Mouse (Mus musculus) liver, embryonic 11.5 days (tissue): ENCODE measurements around the gene Pfn4. TPM values are rescaled to one million over a fixed set of nuclear protein-coding genes. Genes with fewer than 3 reads are reported as not detected.
"Not testable (repeated sequence)": the region's sequence is repeated elsewhere in the genome, so short reads cannot be mapped to it uniquely, and the experiment has no call there.

Experiments
- ATAC-seq: fragments of 200-750 bp; cut with Nextera tagmentation; replicated peaks from 2 replicates; pipeline ENCODE4 v1.8.0; 2017; ENCODE audit warnings: moderate number of reproducible peaks, mild to moderate bottlenecking, moderate TSS enrichment, moderate library complexity; ENCODE audit not compliant: low FRiP score
- DNase-seq: peaks from one replicate; pipeline ENCODE4 v3.0.0-alpha.2; 2017; ENCODE audit warnings: low spot score
- H3K27ac ChIP-seq: fragments of 300-500 bp; sonication (generic); 2 replicates; pipeline ENCODE4 v1.5.1; 2014; ENCODE audit warnings: mild to moderate bottlenecking, low read depth, low read length, control low read depth
- H3K27me3 ChIP-seq: fragments of 300-500 bp; sonication (generic); replicated peaks from 2 replicates; pipeline ENCODE4 v1.6.1; 2014; ENCODE audit warnings: low read length, mixed read lengths; ENCODE audit not compliant: control insufficient read depth, insufficient read depth
- H3K36me3 ChIP-seq: fragments of 300-500 bp; sonication (generic); 2 replicates; pipeline ENCODE4 v1.6.1; 2014; ENCODE audit warnings: mild to moderate bottlenecking, low read length, moderate library complexity, mixed read lengths; ENCODE audit not compliant: control insufficient read depth, insufficient read depth
- H3K4me1 ChIP-seq: fragments of 300-500 bp; sonication (generic); replicated peaks from 2 replicates; pipeline ENCODE4 v1.6.1; 2014; ENCODE audit warnings: low read length, mixed read lengths; ENCODE audit not compliant: control insufficient read depth, insufficient read depth
- H3K4me2 ChIP-seq: fragments of 300-500 bp; sonication (generic); 2 replicates; pipeline ENCODE4 v1.6.1; 2014; ENCODE audit warnings: mild to moderate bottlenecking, control low read depth, moderate library complexity
- H3K4me3 ChIP-seq: fragments of 300-500 bp; sonication (generic); 2 replicates; pipeline ENCODE4 v1.5.1; 2014; ENCODE audit warnings: low read depth, low read length, control low read depth
- H3K9ac ChIP-seq: fragments of 300-500 bp; sonication (generic); 2 replicates; pipeline ENCODE4 v1.6.1; 2014; ENCODE audit warnings: low read depth, low read length, control low read depth
- H3K9me3 ChIP-seq: fragments of 300-500 bp; sonication (generic); 2 replicates; pipeline ENCODE4 v1.6.1; 2016; ENCODE audit warnings: low read length, inconsistent platforms, mixed read lengths; ENCODE audit not compliant: control insufficient read depth
- WGBS: fragments of 180-500 bp; shearing (Covaris S2); extraction: QIAGEN DNeasy Blood & Tissue Kit; methylation state at CpG from one replicate; pipeline ENCODE4 v1.1.7; 2014; 5-methylcytosine and 5-hydroxymethylcytosine counted together
- polyA plus RNA-seq: library from polyadenylated mRNA; unstranded; fragments of >200 nt; fragmentation: Nextera tagmentation; extraction: Ambion mirVana; gene quantifications from 2 replicates; pipeline ENCODE4 v1.2.1, GENCODE M21; 2014

Gene Pfn4
- polyA plus RNA-seq, 1 experiment from 2014 or later: 3.3 TPM

DNA sequence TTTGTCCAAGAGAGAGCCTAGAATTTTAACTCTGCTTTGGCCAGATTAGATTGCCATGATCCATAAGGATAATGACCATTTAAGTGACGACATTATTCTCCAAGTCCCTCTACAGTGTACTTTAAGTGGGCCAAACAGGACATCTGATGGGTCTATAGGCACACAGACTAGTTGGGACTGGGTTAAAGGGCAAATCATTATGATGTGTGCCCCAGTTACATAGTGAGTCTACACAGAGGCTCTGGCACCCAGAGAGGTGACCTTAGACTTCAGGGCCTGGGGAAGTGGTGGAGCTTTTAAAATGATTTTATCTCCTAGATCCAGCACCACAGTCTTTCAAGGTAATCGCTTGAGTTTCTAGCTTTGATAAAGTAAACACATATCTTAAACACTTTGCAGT, 11.4 kb downstream of the Pfn4 start:
- no peaks in the 10 kb centered on the region for H3K27me3 ChIP-seq
- DNase-seq (no peak), ATAC-seq (no peak)
- H3K9ac ChIP-seq: no peak overlapping the region
- H3K9me3 ChIP-seq: no peaks in the 10 kb centered on the region
- WGBS: 61% methylated on average over 2 of the region's 2 CpGs
- H3K36me3 ChIP-seq: no peaks in the 10 kb centered on the region
- H3K27ac ChIP-seq: no peak overlapping the region
- H3K4me3 ChIP-seq: no peak overlapping the region
- H3K4me2 ChIP-seq: no peak overlapping the region
- no peaks in the 10 kb centered on the region; the same call in 1 of the 2 replicates for H3K4me1 ChIP-seq

DNA sequence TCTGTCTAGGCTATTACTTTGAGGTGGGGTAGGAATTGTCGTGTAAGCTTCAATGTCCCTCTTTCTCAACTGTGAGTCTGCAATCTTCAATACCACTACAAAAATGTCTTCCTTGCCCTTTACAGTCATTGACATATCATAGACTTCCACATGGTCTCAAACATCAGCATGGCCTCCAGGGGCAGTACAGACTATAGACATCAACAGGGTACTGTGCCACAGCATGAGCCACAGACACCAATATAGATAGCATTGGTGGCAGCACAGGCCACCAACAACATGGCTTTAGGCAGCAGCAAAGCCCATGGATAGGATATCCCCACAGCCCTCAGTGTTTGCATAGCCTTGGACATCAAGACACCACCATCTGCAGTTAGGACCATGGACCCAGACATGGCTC, 12.4 kb downstream of the Pfn4 start:
- Histone ChIP-seq H3K4me2 (no peak overlapping the region), H3K36me3 (no peaks in the 10 kb centered on the region), H3K4me1 (no peaks in the 10 kb centered on the region), H3K27ac (no peak overlapping the region), H3K4me3 (no peak overlapping the region), H3K27me3 (no peaks in the 10 kb centered on the region), H3K9me3 (no peaks in the 10 kb centered on the region), H3K9ac (no peak overlapping the region)
- ATAC-seq (0 out of 2 replicates have a peak, but pooled peaks have one; percentile 39), DNase-seq (no peak)
- WGBS: 72% methylated on average over 1 of the region's 1 CpGs

GRCm38 (mm10) chr12:4781725-4782404, 13.0 kb downstream of the Pfn4 start:
- not testable (repeated sequence) for H3K4me2 ChIP-seq, H3K36me3 ChIP-seq, H3K9me3 ChIP-seq, H3K27me3 ChIP-seq, H3K9ac ChIP-seq, ATAC-seq, H3K4me1 ChIP-seq, H3K27ac ChIP-seq, H3K4me3 ChIP-seq, DNase-seq
- WGBS: 87% methylated on average over 9 of the region's 9 CpGs

GRCm38 (mm10) chr12:4783598-4783997, 14.8 kb downstream of the Pfn4 start:
- DNase-seq (no peak), ATAC-seq (no peak)
- WGBS: 61% methylated on average over 5 of the region's 5 CpGs
- no peaks in the 10 kb centered on the region for H3K27me3 ChIP-seq
- no peak overlapping the region for H3K4me3 ChIP-seq
- no peak overlapping the region for H3K4me2 ChIP-seq
- no peak overlapping the region for H3K27ac ChIP-seq
- H3K9me3 ChIP-seq: no peaks in the 10 kb centered on the region
- no peak overlapping the region for H3K9ac ChIP-seq
- H3K4me1 ChIP-seq: no peaks in the 10 kb centered on the region
- no peaks in the 10 kb centered on the region for H3K36me3 ChIP-seq

DNA sequence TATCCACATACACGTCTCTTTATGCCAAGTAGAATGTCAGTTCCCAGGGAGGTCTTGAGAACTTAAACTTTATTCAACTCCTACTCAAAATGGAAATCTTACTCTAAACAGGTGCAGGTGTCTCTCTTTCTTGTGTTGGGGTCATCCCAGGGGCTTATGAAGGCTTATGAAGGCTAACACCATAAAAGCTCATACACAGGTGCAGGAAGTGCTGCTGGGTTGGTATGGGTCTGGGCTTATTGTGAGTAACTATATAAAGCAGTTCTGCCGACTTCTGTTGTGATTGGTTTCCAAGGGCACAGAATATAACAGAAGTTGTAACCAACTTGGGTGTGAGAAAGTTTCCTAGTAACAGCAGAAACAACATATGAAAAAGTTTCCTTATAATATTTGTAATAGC, 15.6 kb downstream of the Pfn4 start:
- Histone ChIP-seq H3K27me3 (no peaks in the 10 kb centered on the region), H3K4me2 (no peak overlapping the region), H3K9me3 (no peaks in the 10 kb centered on the region), H3K27ac (no peak overlapping the region), H3K4me3 (no peak overlapping the region), H3K36me3 (no peaks in the 10 kb centered on the region), H3K4me1 (no peaks in the 10 kb centered on the region), H3K9ac (no peak overlapping the region)
- WGBS: 79% methylated on average over 2 of the region's 2 CpGs
- ATAC-seq (no peak), DNase-seq (no peak)

- not testable (repeated sequence) for H3K4me1 ChIP-seq, H3K27me3 ChIP-seq, H3K4me3 ChIP-seq, H3K9me3 ChIP-seq, H3K4me2 ChIP-seq, ATAC-seq, DNase-seq, H3K27ac ChIP-seq, H3K36me3 ChIP-seq, H3K9ac ChIP-seq
- WGBS: 90% methylated on average over 25 of the region's 25 CpGs
Measured at GRCm38 (mm10) chr12:4788128-4788527, 19.3 kb downstream of the Pfn4 start.

DNA sequence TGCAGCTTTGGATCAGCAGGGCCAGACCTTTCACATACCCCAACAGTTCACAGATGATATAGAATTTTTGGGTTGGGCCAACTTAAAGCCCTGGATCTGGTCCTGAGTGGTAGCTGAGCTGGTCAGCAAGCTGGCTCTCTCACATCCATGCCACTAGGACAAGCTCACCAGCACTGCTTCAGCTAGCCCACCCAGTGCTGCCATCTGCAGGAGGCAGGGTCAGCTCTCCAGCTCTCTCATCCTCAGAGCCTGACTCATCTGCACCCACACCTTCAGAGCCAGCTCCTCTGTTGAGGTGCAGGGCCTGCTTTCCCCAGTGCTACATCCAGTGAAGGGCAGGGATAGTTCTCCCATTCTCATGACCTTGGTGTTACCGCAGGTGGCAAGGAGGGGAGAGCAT, 24.9 kb downstream of the Pfn4 start:
- Histone ChIP-seq H3K9me3 (no peaks in the 10 kb centered on the region), H3K27me3 (no peaks in the 10 kb centered on the region), H3K36me3 (no peaks in the 10 kb centered on the region), H3K4me3 (no peak overlapping the region), H3K4me1 (no peaks in the 10 kb centered on the region), H3K4me2 (no peak overlapping the region), H3K27ac (no peak overlapping the region), H3K9ac (no peak overlapping the region)
- 60% methylated on average over 1 of the region's 1 CpGs for WGBS
- ATAC-seq (0 out of 2 replicates have a peak, but pooled peaks have one; percentile 26), DNase-seq (no peak)

DNA sequence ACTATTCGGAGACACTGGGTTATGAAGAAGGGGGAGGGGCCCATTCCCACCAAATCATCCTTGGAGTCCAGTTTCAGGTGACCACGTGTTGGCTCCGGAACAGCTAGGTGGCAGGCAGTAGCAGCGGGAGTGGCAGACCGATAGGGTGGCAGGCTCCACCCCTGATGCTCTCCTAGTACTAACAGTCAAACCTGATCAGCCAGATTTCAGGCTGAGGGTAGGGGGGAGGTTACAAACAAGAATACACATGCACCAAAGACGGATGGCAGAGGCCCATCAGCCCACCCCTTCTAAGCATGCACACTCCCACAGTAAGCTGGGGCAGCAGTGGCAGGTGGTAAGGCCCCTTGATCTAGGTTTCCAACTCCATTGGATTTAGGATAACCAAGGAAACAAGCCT, 28.6 kb downstream of the Pfn4 start:
- H3K9me3 ChIP-seq, ATAC-seq, H3K9ac ChIP-seq, H3K4me2 ChIP-seq, H3K36me3 ChIP-seq, DNase-seq, H3K4me1 ChIP-seq, H3K4me3 ChIP-seq, H3K27ac ChIP-seq, H3K27me3 ChIP-seq: not testable (repeated sequence)
- WGBS: 71% methylated on average over 6 of the region's 6 CpGs

- H3K9me3 ChIP-seq: no peaks in the 10 kb centered on the region
- H3K9ac ChIP-seq: no peak overlapping the region
- no peaks in the 10 kb centered on the region for H3K36me3 ChIP-seq
- DNase-seq (no peak), ATAC-seq (no peak)
- H3K4me1 ChIP-seq: no peaks in the 10 kb centered on the region
- H3K27ac ChIP-seq: no peak overlapping the region
- 72% methylated on average over 4 of the region's 4 CpGs for WGBS
- H3K27me3 ChIP-seq: no peaks in the 10 kb centered on the region
- H3K4me3 ChIP-seq: no peak overlapping the region
- H3K4me2 ChIP-seq: no peak overlapping the region
Measured at GRCm38 (mm10) chr12:4811036-4811435, 42.2 kb downstream of the Pfn4 start.
